Mouse (Mus musculus) liver, embryonic 12.5 days (tissue): ENCODE measurements around the gene Tmem9. TPM values are rescaled to one million over a fixed set of nuclear protein-coding genes. Genes with fewer than 3 reads are reported as not detected.

Experiments used
- ATAC-seq: fragments of 200-750 bp; cut with Nextera tagmentation; 2 replicates; pipeline ENCODE4 v1.8.0; 2017; ENCODE audit warnings: moderate number of reproducible peaks, mild to moderate bottlenecking, moderate library complexity
- H3K27ac ChIP-seq: fragments of 300-500 bp; sonication (generic); 2 replicates; pipeline ENCODE4 v1.5.1; 2016; ENCODE audit warnings: mild to moderate bottlenecking
- H3K27me3 ChIP-seq: fragments of 300-500 bp; sonication (generic); replicated peaks from 2 replicates; pipeline ENCODE4 v1.6.1; 2016; ENCODE audit warnings: mild to moderate bottlenecking, moderate library complexity
- H3K36me3 ChIP-seq: fragments of 300-500 bp; sonication (generic); 2 replicates; pipeline ENCODE4 v1.6.1; 2016; ENCODE audit warnings: mild to moderate bottlenecking, moderate library complexity
- H3K4me1 ChIP-seq: fragments of 300-500 bp; sonication (generic); 2 replicates; pipeline ENCODE4 v1.6.1; 2016
- H3K4me2 ChIP-seq: fragments of 300-500 bp; sonication (generic); 2 replicates; pipeline ENCODE4 v1.6.1; 2016; ENCODE audit warnings: mild to moderate bottlenecking, moderate library complexity
- H3K4me3 ChIP-seq: fragments of 300-500 bp; sonication (generic); 2 replicates; pipeline ENCODE4 v1.5.1; 2016; ENCODE audit warnings: mild to moderate bottlenecking, moderate library complexity
- H3K9ac ChIP-seq: fragments of 300-500 bp; sonication (generic); 2 replicates; pipeline ENCODE4 v1.6.1; 2016; ENCODE audit warnings: mild to moderate bottlenecking, moderate library complexity
- H3K9me3 ChIP-seq: fragments of 300-500 bp; sonication (generic); replicated peaks from 2 replicates; pipeline ENCODE4 v1.6.1; 2016; ENCODE audit warnings: mild to moderate bottlenecking, moderate library complexity
- WGBS: fragments of 180-500 bp; shearing (Covaris S2); methylation state at CpG from one replicate; pipeline ENCODE4 v1.1.7; 2016; ENCODE audit not compliant: insufficient replicate concordance; 5-methylcytosine and 5-hydroxymethylcytosine counted together
- polyA plus RNA-seq: library from polyadenylated mRNA; unstranded; fragments of >200 nt; fragmentation: Nextera tagmentation; extraction: Ambion mirVana; gene quantifications from 2 replicates; pipeline ENCODE4 v1.2.1, GENCODE M21; 2016

The Tmem9 gene
- polyA plus RNA-seq, 1 experiment from 2014 or later: 103 TPM

GRCm38 (mm10) chr1:136061041-136061789 lies 53.3 kb downstream of the Tmem9 start:
- H3K27ac ChIP-seq: no peak overlapping the region
- no peak overlapping the region for H3K4me3 ChIP-seq
- WGBS: 53% methylated on average over 9 of the region's 9 CpGs
- no peaks in the 10 kb centered on the region for H3K36me3 ChIP-seq
- ATAC-seq: no peak
- H3K4me2 ChIP-seq: no peak overlapping the region
- H3K9ac ChIP-seq: no peak overlapping the region
- H3K27me3 ChIP-seq: peaks cover 44% of the 10 kb centered on the region; the same call in 1 of the 2 replicates
- H3K4me1 ChIP-seq: no peaks in the 10 kb centered on the region
- H3K9me3 ChIP-seq: no peaks in the 10 kb centered on the region

DNA sequence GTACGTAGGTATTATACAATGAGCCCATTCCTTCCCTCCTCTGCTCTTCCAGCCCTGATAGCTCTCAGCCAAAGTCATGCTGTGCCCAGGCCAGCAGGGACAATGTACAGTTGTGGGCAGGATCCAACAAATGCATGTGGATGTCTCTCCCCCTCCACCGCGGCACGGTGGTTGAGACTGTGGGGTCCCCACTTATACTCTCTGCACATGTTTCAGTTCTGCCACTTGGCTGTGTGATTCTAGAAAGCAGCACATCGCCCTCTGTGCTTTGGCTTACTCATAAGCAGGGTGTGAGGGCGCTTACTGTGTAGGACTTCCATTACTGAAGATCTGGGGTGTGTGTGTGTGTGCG lies 53.8 kb downstream of the Tmem9 start:
- Histone ChIP-seq H3K4me1 (no peaks in the 10 kb centered on the region), H3K4me2 (no peak overlapping the region), H3K9ac (no peak overlapping the region), H3K27me3 (peaks cover 44% of the 10 kb centered on the region; the same call in 1 of the 2 replicates), H3K4me3 (no peak overlapping the region), H3K36me3 (no peaks in the 10 kb centered on the region), H3K27ac (no peak overlapping the region), H3K9me3 (no peaks in the 10 kb centered on the region)
- ATAC-seq: no peak
- WGBS: 81% methylated on average over 7 of the region's 7 CpGs

DNA sequence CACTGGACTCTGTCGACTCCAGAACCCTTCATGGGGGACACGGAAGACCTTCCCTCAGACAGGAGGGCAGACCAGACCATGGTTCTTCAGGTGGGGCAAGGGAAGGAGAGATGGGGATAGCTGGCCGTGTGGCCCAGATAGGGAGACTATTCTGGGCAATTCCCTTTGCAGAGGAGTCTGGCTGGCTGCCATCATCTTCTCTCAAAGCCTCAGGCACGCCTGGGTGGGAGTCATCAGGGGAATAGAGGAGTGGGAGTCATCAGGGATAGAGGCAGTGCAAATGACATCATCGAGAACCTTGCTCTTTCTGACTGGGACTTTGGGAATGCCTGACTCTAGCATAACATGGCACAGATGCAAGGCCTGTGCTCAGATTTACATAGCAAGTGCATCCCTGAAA lies 56.0 kb downstream of the Tmem9 start:
- no peak overlapping the region for H3K4me2 ChIP-seq
- H3K27me3 ChIP-seq: peaks cover 40% of the 10 kb centered on the region; the same call in 1 of the 2 replicates
- WGBS: 46% methylated on average over 5 of the region's 5 CpGs
- H3K36me3 ChIP-seq: no peaks in the 10 kb centered on the region
- no peak for ATAC-seq
- no peaks in the 10 kb centered on the region for H3K4me1 ChIP-seq
- H3K27ac ChIP-seq: no peak overlapping the region
- H3K9me3 ChIP-seq: no peaks in the 10 kb centered on the region
- H3K4me3 ChIP-seq: no peak overlapping the region
- H3K9ac ChIP-seq: no peak overlapping the region

DNA sequence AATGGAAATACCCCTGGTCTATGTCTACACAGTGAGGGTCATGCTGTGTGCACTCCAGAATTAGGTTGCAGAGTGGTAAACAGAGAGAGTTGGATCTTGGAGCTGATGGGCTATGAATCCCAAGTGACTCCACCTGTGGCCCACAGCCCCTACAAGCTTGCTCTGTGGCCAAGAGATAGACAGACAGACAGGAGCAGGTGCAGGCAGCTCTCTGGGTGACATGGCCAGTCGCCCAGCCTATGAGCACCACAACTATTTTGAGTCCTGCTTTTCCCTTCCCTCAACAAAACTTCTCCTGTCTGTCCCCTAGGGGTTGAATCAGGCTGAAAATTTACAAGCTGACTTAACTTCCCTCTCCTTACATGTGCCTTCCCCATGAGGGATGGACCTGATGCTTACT lies 58.7 kb downstream of the Tmem9 start:
- ATAC-seq: no peak
- no peak overlapping the region for H3K4me3 ChIP-seq
- no peaks in the 10 kb centered on the region for H3K9me3 ChIP-seq
- no peak overlapping the region for H3K4me2 ChIP-seq
- no peaks in the 10 kb centered on the region for H3K36me3 ChIP-seq
- WGBS: 63% methylated on average over 1 of the region's 1 CpGs
- H3K9ac ChIP-seq: no peak overlapping the region
- no peaks in the 10 kb centered on the region for H3K4me1 ChIP-seq
- peaks cover 36% of the 10 kb centered on the region; the same call in 1 of the 2 replicates for H3K27me3 ChIP-seq
- no peak overlapping the region for H3K27ac ChIP-seq

DNA sequence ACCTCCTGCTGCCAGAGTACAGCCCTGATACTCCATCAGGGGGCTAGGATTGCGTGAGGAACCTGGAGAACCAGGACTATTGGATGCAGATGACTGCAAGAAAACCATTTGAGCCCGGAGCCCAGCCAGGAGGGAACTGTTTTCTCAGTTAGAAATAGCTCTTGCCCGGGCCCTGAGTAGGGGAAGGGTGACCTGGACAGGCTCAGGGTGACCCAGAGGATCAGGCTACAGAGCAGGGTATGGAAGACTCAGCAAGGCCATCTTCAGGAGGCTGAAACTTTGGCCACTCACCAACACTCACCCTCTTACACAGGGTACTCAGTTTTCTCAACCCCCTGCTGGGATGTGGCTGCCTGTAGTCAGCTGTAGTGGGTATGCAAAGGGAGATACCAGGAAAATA lies 59.6 kb downstream of the Tmem9 start:
- Histone ChIP-seq H3K27ac (no peak overlapping the region), H3K9me3 (no peaks in the 10 kb centered on the region), H3K9ac (no peak overlapping the region), H3K4me2 (no peak overlapping the region), H3K27me3 (peaks cover 44% of the 10 kb centered on the region; the same call in 1 of the 2 replicates), H3K4me1 (no peaks in the 10 kb centered on the region), H3K4me3 (no peak overlapping the region), H3K36me3 (no peaks in the 10 kb centered on the region)
- 37% methylated on average over 3 of the region's 3 CpGs for WGBS
- no peak for ATAC-seq

- ATAC-seq: no peak
- H3K4me3 ChIP-seq: no peak overlapping the region
- no peak overlapping the region for H3K27ac ChIP-seq
- no peak overlapping the region for H3K9ac ChIP-seq
- H3K36me3 ChIP-seq: no peaks in the 10 kb centered on the region
- H3K9me3 ChIP-seq: no peaks in the 10 kb centered on the region
- H3K4me1 ChIP-seq: no peaks in the 10 kb centered on the region
- H3K4me2 ChIP-seq: no peak overlapping the region
- peaks cover 58% of the 10 kb centered on the region for H3K27me3 ChIP-seq
- 2% methylated on average over 3 of the region's 3 CpGs for WGBS
Observed at GRCm38 (mm10) chr1:136076086-136076485, 68.1 kb downstream of the Tmem9 start.

DNA sequence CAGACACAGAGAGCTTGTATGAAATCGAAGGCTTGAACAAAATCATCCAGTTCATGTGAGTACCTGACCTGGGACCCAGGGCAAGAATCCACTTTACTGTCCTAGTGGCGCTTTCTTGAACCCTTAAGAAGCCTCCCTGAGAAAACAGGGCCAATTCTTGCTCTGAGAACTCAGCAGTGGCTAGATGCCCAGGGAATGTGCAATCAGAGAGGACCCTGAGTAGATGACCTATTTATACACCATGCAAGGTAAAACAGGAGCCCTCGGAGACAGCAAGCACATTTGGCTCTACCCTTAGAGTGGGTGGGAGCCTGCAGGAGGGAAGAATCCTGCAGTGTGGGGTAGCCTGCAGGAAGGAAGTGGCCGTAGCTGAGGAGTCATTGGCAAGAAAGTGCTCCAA lies 69.7 kb downstream of the Tmem9 start:
- H3K9me3 ChIP-seq: no peaks in the 10 kb centered on the region
- H3K27ac ChIP-seq: no peak overlapping the region
- H3K4me1 ChIP-seq: no peaks in the 10 kb centered on the region
- 46% methylated on average over 4 of the region's 4 CpGs for WGBS
- peaks cover 50% of the 10 kb centered on the region for H3K27me3 ChIP-seq
- no peak overlapping the region for H3K4me2 ChIP-seq
- no peak overlapping the region for H3K4me3 ChIP-seq
- H3K36me3 ChIP-seq: no peaks in the 10 kb centered on the region
- no peak overlapping the region for H3K9ac ChIP-seq
- ATAC-seq: no peak

- no peak for ATAC-seq
Observed at GRCm38 (mm10) chr1:136081161-136081560, 73.2 kb downstream of the Tmem9 start.

More at GRCm38 (mm10) chr1:136081161-136081560, 73.2 kb downstream of the Tmem9 start:
- Histone ChIP-seq H3K27ac (no peak overlapping the region), H3K4me2 (no peak overlapping the region), H3K27me3 (peaks cover 47% of the 10 kb centered on the region), H3K9ac (no peak overlapping the region), H3K4me3 (no peak overlapping the region), H3K4me1 (peaks cover 8% of the 10 kb centered on the region), H3K9me3 (no peaks in the 10 kb centered on the region), H3K36me3 (no peaks in the 10 kb centered on the region)
- WGBS: 65% methylated on average over 1 of the region's 1 CpGs

Other genes with a start within 250 kb of the Tmem9 start
- 11.4 and 11.9 TPM in 2 replicates for gene Phlda3, start 242.0 kb upstream of the Tmem9 start, polyA plus RNA-seq
- 10.5 and 12.9 TPM in 2 replicates for gene Tnni1, start 228.7 kb upstream of the Tmem9 start, polyA plus RNA-seq
- 0.26 and 0.79 TPM in 2 replicates for gene Lad1, start 189.6 kb upstream of the Tmem9 start, polyA plus RNA-seq
- gene Tnnt2, start 171.8 kb upstream of the Tmem9 start, polyA plus RNA-seq: 1.5 and 3.3 TPM in 2 replicates
- gene Pkp1, start 88.9 kb upstream of the Tmem9 start, polyA plus RNA-seq: not detected in 2 replicates
- not detected in 2 replicates for gene Igfn1, start 1.8 kb upstream of the Tmem9 start, polyA plus RNA-seq
- not detected in 2 replicates for gene Ascl5, start 42.7 kb downstream of the Tmem9 start, polyA plus RNA-seq
- gene Cacna1s, start 44.6 kb downstream of the Tmem9 start, polyA plus RNA-seq: 0.08 and 0.20 TPM in 2 replicates
- gene Kif21b, start 123.2 kb downstream of the Tmem9 start, polyA plus RNA-seq: 2.9 and 3.6 TPM in 2 replicates
- not detected in 2 replicates for gene Mroh3, start 204.7 kb downstream of the Tmem9 start, polyA plus RNA-seq
- gene Inava, start 226.1 kb downstream of the Tmem9 start, polyA plus RNA-seq: 0.67 and 1.0 TPM in 2 replicates